Mouse (Mus musculus) MN1 (cell line): ENCODE results near the gene Bmpr1b.

Experiments
- DNase-seq: peaks from one replicate; pipeline ENCODE4 v3.0.0-alpha.2; 2016; ENCODE audit warnings: low spot score

Bmpr1b gene

GRCm38 (mm10) chr3:142114190-142114589 is 55.0 kb downstream of the Bmpr1b start:
- no peak for DNase-seq

- DNase-seq = no peak
Measured at GRCm38 (mm10) chr3:142113208-142113607, 56.0 kb downstream of the Bmpr1b start.

GRCm38 (mm10) chr3:142106227-142106626 is 63.0 kb downstream of the Bmpr1b start:
- DNase-seq = no peak

DNA sequence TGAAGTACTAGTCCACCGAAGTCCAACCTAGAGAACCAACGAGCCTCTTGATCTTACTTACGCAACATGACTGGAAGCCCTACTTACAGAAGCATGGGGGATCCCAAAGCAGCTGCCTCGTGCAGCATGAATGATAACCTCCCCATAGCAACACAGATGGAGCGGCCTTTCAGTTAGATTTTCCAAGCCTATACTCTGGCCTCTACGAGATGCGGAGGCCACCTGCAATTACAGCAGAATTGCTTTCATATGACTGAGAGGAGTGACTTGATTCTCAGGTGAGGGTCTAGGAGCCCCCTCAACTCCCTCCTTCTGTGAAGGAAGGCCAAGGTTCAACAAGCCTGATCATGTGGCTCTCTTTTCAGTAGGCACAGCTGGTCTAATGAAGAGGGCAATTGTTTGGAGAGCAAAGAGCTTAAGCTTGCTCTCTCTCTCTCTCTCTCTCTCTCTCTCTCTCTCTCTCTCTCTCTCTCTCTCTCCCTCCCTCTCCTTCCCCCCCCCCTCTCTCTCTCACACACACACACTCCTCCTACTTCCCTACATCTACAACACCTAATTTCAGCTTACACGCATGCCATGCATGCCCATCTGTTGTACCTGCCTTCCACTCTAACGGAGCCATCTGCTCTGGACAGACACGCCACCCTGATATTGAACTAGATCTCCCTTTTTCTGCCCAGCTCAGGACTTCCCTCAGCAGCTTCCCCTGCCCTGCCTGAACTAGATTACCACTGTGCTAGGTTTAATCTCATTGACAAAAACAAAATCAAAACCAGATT is 65.0 kb downstream of the Bmpr1b start:
- DNase-seq = no peak

- no peak for DNase-seq
Measured at GRCm38 (mm10) chr3:142103622-142104021, 65.6 kb downstream of the Bmpr1b start.

DNA sequence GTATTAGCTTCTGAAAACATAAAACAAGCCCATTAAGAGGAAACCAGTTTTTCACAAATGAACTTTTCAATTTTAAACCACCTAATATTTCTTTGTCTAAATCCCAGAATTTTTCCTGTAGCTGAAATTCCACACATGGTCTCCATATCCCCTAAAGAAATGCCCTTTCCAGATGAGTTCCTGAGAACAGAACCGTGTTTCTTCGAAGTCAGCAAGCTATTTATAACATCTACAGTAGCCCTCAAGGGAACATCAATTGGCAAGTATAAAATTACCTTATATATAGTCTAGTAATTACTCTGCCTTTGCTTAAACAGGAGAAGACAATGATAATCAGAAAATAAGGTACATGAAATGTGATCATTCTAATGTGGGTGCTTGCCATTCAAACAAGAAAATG is 70.1 kb downstream of the Bmpr1b start:
- DNase-seq = no peak

- DNase-seq = no peak
Measured at GRCm38 (mm10) chr3:142094049-142094448, 75.2 kb downstream of the Bmpr1b start.

DNA sequence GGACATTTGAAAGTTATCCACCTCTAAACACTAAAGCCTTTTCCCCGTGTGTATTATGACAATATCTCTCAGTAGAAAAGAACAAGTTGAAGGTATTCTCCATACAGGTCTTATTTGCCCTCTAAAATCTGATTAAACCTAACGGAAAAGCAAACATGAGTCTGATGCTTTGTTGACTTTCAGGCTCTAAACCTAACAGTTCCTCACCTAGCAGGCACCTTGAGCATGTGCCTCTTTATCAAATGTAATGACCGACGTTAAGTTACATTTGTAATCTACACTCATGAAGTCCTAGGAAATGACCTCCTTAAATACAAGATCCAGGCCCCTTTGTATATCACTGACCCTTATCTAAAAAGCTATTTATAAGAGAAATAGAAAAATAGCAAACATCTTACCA is 79.5 kb downstream of the Bmpr1b start:
- no peak for DNase-seq

GRCm38 (mm10) chr3:142085938-142086337 is 83.3 kb downstream of the Bmpr1b start:
- DNase-seq = no peak

DNA sequence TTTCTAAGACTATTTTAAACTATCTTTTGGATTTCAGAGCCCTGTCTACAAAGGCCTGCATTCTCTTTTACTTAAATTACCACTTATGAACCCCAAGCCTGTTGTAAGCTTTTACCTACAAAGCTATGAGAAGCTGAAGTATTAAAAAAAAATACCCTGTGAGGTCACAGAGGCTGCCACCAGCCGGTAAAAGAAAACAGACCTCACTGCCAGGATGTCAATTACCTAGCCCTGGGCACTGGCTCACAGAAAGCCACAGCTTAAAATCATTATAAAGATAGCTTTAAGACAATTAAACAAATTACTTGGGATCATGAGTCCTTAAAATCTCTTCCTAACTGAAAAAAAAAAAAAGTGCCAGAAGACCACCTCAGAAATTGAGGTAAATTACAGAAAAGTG is 85.1 kb downstream of the Bmpr1b start:
- DNase-seq = peak; percentile 73

DNA sequence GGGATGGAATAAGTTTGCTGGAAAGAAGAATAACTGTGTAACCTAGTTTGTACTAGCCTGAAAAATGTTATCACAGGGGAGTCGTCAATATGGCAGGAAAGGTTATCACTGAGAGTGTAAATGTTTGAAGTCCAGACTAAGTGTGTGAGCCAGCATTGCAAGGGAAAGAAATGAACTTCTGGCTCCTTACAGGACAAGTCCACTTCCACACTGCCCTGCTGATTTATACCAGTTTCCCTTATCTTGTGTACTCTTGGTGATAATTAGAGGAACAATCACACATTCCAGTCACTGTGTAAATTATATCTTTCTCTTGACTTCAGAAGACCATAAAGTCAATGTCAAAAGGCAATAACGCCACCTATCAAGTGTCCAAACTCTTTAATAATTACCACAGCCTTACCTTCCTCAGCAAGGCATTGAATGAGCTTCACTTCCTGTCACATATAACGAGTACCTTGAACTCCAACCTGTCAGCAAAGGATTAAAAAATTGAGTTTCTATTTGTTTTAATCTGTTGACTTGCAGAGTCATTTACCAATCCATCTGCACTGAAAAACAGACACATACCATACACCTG is 91.4 kb downstream of the Bmpr1b start:
- no peak for DNase-seq

GRCm38 (mm10) chr3:142071601-142072000 is 97.6 kb downstream of the Bmpr1b start:
- DNase-seq = no peak

DNA sequence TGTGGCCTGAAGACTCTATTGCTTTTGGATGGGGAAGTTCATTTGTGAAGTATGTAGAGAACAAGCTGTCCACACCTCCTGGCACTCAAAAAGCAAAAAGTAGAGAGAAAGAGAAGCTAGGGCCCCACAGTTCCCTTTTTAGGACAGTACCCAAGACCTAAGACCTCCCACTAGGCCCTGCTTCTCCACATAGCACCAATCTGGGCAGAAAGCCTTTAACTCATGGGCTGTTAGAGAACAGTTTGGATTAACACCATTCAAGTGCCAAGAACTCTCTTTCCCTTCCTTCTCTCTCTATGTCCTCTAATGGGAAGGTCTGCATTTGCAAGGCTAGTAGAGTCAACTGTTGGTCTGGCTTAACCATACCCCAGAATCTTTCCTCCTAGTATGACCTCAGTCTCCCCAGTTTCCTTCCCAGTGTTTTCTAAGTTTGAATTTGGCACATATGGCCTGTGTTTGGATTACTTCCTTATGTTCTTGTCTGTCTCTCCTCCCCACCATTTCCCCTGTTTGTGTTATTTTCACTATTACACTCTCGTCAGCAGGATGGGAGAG is 102.4 kb downstream of the Bmpr1b start:
- no peak for DNase-seq

DNA sequence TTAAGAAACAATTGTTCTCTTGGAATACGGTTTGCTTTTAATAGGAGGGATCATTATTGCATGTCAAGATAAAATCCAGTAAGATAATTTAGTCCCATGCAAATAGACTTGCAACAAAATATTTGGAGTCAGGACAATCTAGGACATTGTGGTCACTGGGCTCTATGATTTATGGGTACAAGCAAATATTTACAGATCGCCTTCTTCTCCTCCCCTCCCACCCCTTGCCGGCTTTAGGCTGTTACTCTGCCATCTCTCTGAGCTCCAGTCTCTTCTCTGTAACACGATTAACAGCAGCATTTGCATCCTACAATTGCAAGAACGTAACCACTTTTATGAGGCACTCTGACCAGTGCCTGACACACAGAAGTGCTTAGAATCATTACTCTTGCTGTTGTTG is 104.1 kb downstream of the Bmpr1b start:
- DNase-seq = no peak

DNA sequence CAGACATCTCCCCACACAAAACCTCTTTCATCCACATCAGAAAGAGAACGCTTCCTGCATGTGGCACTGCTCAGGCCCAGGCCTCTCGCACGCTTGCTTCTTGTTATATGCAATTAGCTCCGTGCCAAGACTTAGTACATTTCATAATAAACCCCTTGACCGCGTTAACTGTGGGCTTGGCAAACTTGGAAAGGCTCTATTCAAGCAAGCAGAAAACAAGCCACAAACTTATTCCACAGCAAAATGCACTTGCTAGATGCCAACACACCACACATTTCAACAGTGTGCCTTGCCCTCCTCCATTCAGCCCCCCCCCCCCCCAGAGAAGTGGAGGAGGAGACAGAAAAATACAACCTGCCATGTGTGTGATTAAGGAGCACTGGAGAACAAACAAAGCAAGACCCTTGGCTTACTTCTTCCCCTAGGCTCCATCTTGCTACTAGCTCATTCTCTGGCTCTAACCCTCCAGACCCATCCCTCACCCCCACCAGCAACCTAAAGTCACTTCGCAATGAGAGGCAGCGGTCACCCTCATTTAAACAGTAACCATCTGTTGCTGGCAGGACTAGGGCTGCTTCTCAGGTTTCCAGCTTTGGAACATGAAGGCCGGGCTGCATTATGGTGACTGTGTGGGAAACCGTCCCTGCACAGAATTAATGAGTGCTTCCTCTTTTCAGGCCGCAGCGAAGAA is 105.5 kb downstream of the Bmpr1b start:
- no peak for DNase-seq

GRCm38 (mm10) chr3:142061267-142061666 is 108.0 kb downstream of the Bmpr1b start:
- DNase-seq = no peak

DNA sequence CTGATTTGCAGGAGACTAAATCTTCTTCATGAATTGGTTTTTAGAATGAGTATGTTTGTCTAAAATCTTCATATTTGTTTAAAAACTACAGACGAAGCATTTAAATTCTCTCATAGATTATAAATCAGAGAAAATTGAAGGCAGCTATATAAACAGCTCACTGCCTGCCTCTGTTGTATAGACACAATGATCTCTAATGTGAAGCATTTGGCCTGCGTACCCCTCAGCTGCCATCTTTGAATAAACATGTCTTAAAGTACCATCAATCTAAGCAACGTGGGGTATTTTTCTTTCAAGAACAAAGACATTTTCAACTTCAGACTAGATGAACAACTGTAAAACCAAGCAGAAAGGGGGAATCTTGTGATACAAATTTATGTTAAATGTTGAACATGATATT is 109.3 kb downstream of the Bmpr1b start:
- no peak for DNase-seq

DNA sequence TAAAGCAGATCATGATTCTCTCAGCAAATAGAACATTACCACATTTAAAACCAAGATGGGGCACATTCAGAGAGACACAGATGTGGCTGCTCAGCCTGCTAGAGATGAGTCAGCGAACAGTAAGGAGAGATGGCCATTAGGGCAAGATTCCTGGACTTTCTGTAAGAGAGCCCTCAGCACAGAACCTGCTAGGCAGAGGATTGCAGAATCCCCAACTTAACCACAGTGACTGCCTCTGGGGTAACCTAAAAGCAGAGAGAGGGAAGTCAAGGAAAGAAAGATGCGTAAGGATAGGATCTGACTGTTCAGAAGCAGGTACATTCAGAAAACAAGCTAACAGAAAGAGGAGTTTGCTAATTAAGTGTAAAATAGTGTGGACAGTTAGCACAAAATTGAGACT is 118.5 kb downstream of the Bmpr1b start:
- no peak for DNase-seq

DNA sequence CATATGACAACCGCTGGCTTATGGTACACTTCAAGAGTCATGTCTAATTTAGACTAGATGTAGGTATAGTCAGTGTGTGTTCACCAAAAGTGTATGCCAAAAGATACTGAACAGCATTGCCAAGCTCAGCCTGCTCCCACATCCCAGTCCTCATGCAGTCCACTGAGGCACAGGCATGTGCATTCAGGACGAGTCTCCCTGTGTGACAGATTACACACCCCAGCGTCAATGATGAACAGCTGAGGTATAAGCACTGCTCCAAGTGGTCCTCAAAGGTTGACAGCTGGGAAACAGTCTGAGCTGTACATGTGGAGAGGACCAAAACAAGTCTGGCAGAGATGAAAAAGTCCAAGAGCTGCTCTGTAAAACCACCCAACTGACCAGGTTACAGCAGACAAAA is 119.6 kb downstream of the Bmpr1b start:
- no peak for DNase-seq

GRCm38 (mm10) chr3:142049093-142049492 is 120.1 kb downstream of the Bmpr1b start:
- DNase-seq = no peak

DNA sequence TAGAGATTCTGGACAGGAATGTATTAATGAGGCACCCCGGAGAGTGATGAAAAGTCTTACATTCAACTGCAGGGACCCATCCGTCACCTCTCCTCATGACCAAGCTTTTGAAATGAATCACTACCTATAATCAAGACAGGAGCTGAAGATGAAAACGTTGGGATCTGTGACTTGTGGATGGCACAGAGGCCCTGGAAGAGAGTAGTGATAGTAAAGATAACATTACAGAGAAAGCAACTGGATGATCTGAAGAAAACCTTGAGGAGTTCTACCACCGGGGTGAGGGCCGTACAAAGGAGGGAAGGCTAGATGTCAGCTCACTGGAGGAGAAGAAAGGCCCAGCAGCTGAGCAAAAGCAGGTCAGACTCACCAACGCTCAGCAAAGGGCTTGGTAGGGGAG is 120.7 kb downstream of the Bmpr1b start:
- no peak for DNase-seq

- DNase-seq = no peak
Measured at GRCm38 (mm10) chr3:142043463-142043862, 125.8 kb downstream of the Bmpr1b start.

DNA sequence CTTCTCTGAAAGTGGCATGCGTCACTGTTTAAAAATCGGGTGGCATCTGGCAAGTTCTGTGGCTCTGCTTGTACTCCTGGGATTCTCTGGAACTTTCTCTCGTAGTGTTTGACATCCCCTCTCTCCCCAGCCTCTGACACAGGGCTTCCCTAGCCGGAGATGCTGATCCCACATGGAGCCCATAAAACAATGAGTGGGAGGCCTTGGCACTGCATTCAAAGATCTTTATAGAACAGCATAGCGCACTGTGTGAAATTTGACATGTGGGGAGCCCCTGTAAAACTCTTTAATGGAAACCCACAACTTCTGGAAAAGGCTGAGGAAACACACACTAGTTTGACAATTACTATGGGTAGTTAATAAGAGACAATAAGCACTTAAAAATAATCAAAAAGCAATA is 126.2 kb downstream of the Bmpr1b start:
- no peak for DNase-seq
